8 mouse cellular contexts compared by ENCODE assay signal in genomic region chr10:96722491-96722890, GRCm38 (mm10).
A peak's percentile ranks its signal among the peaks of the same experiment; 100 is the strongest.
DNase-seq lines count a peak whose midpoint lies in the region; ATAC-seq lines count a peak whose summit lies in the region.

No protein-coding gene starts in this region.

- no peak overlapping the region for H3K27ac ChIP-seq in forebrain, embryonic 13.5 days
- no peak overlapping the region for H3K27ac ChIP-seq in hindbrain, embryonic 12.5 days
- no peak overlapping the region; the same call in 1 of the 2 replicates for H3K27ac ChIP-seq in limb, embryonic 13.5 days
- H3K27ac ChIP-seq in midbrain, embryonic 13.5 days = 0 out of 2 replicates have a peak overlapping the region, but pooled peaks have one; percentile 12

- H3K4me1 ChIP-seq in forebrain, embryonic 13.5 days = peaks cover 36% of the 10 kb centered on the region
- peaks cover 19% of the 10 kb centered on the region for H3K4me1 ChIP-seq in hindbrain, embryonic 12.5 days
- H3K4me1 ChIP-seq in limb, embryonic 13.5 days = peaks cover 34% of the 10 kb centered on the region
- peaks cover 25% of the 10 kb centered on the region for H3K4me1 ChIP-seq in midbrain, embryonic 13.5 days (replicated peaks)

- 0 out of 2 replicates have a peak overlapping the region, but pooled peaks have one; percentile 4 for H3K9ac ChIP-seq in forebrain, embryonic 13.5 days
- H3K9ac ChIP-seq in hindbrain, embryonic 12.5 days = no peak overlapping the region
- H3K9ac ChIP-seq in limb, embryonic 13.5 days = no peak overlapping the region
- H3K9ac ChIP-seq in midbrain, embryonic 13.5 days (replicated peaks) = no peak overlapping the region

- H3K36me3 ChIP-seq in forebrain, embryonic 13.5 days (ENCODE audit: poor library complexity, severe bottlenecking) = no peaks in the 10 kb centered on the region
- H3K36me3 ChIP-seq in hindbrain, embryonic 12.5 days = no peaks in the 10 kb centered on the region
- H3K36me3 ChIP-seq in limb, embryonic 13.5 days = no peaks in the 10 kb centered on the region
- no peaks in the 10 kb centered on the region for H3K36me3 ChIP-seq in midbrain, embryonic 13.5 days

- peak; percentile 91 for ATAC-seq in forebrain, embryonic 13.5 days
- peak; percentile 90 for ATAC-seq in hindbrain, embryonic 12.5 days (ENCODE audit: low FRiP score)
- ATAC-seq in limb, embryonic 13.5 days (ENCODE audit: low FRiP score, low read depth) = peak; percentile 88
- peak; percentile 87 for ATAC-seq in midbrain, embryonic 13.5 days

- peak; percentile 94 for DNase-seq in ES-CJ7 (ENCODE audit: low read depth, low spot score)
- peak; percentile 18 for DNase-seq in c-Kit-positive CD71-positive TER-119-positive erythroid progenitor cells, embryonic 14.5 days (ENCODE audit: low spot score)
- DNase-seq in thymus, postnatal 14 days = peak; percentile 78
- no peak for DNase-seq in left cerebral cortex, adult 8-10 months (ENCODE audit: low spot score in 2 of 2)

- no peak overlapping the region for H3K4me3 ChIP-seq in forebrain, embryonic 13.5 days
- H3K4me3 ChIP-seq in hindbrain, embryonic 12.5 days = no peak overlapping the region
- no peak overlapping the region for H3K4me3 ChIP-seq in limb, embryonic 13.5 days
- no peak overlapping the region for H3K4me3 ChIP-seq in midbrain, embryonic 13.5 days (replicated peaks)

- H3K27me3 ChIP-seq in forebrain, embryonic 13.5 days = no peaks in the 10 kb centered on the region
- no peaks in the 10 kb centered on the region for H3K27me3 ChIP-seq in hindbrain, embryonic 12.5 days
- H3K27me3 ChIP-seq in limb, embryonic 13.5 days = no peaks in the 10 kb centered on the region
- no peaks in the 10 kb centered on the region for H3K27me3 ChIP-seq in midbrain, embryonic 13.5 days

- no peaks in the 10 kb centered on the region for H3K9me3 ChIP-seq in forebrain, embryonic 13.5 days (replicated peaks)
- no peaks in the 10 kb centered on the region for H3K9me3 ChIP-seq in hindbrain, embryonic 12.5 days (replicated peaks)
- no peaks in the 10 kb centered on the region for H3K9me3 ChIP-seq in limb, embryonic 13.5 days
- no peaks in the 10 kb centered on the region for H3K9me3 ChIP-seq in midbrain, embryonic 13.5 days

- WGBS in forebrain, embryonic 13.5 days = 14% methylated on average over 9 of the region's 9 CpGs
- WGBS in hindbrain, embryonic 12.5 days = 27% methylated on average over 9 of the region's 9 CpGs
- 20% methylated on average over 9 of the region's 9 CpGs for WGBS in limb, embryonic 13.5 days
- WGBS in midbrain, embryonic 13.5 days = 29% methylated on average over 9 of the region's 9 CpGs

- no peak overlapping the region for H3K4me2 ChIP-seq in forebrain, embryonic 13.5 days
- no peak overlapping the region for H3K4me2 ChIP-seq in hindbrain, embryonic 12.5 days (replicated peaks)
- peak overlapping the region; percentile 14; the same call in 1 of the 2 replicates for H3K4me2 ChIP-seq in limb, embryonic 13.5 days (replicated peaks)
- H3K4me2 ChIP-seq in midbrain, embryonic 13.5 days (replicated peaks) = no peak overlapping the region

Comparison
In these comparisons a context has a peak if more than half of its experiments do, and no peak if none do; other contexts are left out.
1. DNase-seq: peak in ES-CJ7 (single experiment), c-Kit-positive CD71-positive TER-119-positive erythroid progenitor cells, embryonic 14.5 days (single experiment) and thymus, postnatal 14 days (single experiment); none in left cerebral cortex, adult 8-10 months (0 of 2).
2. Peak in every context shown above with its lines, with median percentiles within 50 percentile points of each other: ATAC-seq.